Mouse (Mus musculus) intestine, embryonic 15.5 days (tissue): ENCODE results near the gene Dlgap1. TPM values are rescaled to one million over a fixed set of nuclear protein-coding genes. Genes with fewer than 3 reads are reported as not detected.
A peak's percentile ranks its signal among the peaks of the same experiment; 100 is the strongest.

ENCODE experiments used
- ATAC-seq: fragments of 200-750 bp; cut with Nextera tagmentation; 2 replicates; pipeline ENCODE4 v1.8.0; 2017; ENCODE audit warnings: moderate TSS enrichment, moderate library complexity
- H3K27ac ChIP-seq: fragments of 300-500 bp; sonication (generic); 2 replicates; pipeline ENCODE4 v1.5.1; 2015; ENCODE audit warnings: mild to moderate bottlenecking, inconsistent platforms
- H3K27me3 ChIP-seq: fragments of 300-500 bp; sonication (generic); replicated peaks from 2 replicates; pipeline ENCODE4 v1.6.1; 2015; ENCODE audit warnings: inconsistent platforms
- H3K36me3 ChIP-seq: fragments of 300-500 bp; sonication (generic); 2 replicates; pipeline ENCODE4 v1.6.1; 2015; ENCODE audit warnings: inconsistent platforms
- H3K4me1 ChIP-seq: fragments of 300-500 bp; sonication (generic); replicated peaks from 2 replicates; pipeline ENCODE4 v1.6.1; 2015; ENCODE audit warnings: inconsistent platforms
- H3K4me2 ChIP-seq: fragments of 300-500 bp; sonication (generic); replicated peaks from 2 replicates; pipeline ENCODE4 v1.6.1; 2015; ENCODE audit warnings: mild to moderate bottlenecking, inconsistent platforms
- H3K4me3 ChIP-seq: fragments of 300-500 bp; sonication (generic); replicated peaks from 2 replicates; pipeline ENCODE4 v1.5.1; 2015; ENCODE audit warnings: inconsistent platforms
- H3K9ac ChIP-seq: fragments of 300-500 bp; sonication (generic); 2 replicates; pipeline ENCODE4 v1.6.1; 2015; ENCODE audit warnings: inconsistent platforms
- H3K9me3 ChIP-seq: fragments of 300-500 bp; sonication (generic); 2 replicates; pipeline ENCODE4 v1.6.1; 2016; ENCODE audit warnings: inconsistent platforms
- WGBS: fragments of 180-500 bp; shearing (Covaris S2); methylation state at CpG from one replicate; pipeline ENCODE4 v1.1.7; 2015; 5-methylcytosine and 5-hydroxymethylcytosine counted together
- polyA plus RNA-seq: library from polyadenylated mRNA; unstranded; fragments of >200 nt; fragmentation: Nextera tagmentation; extraction: Ambion mirVana; gene quantifications from 2 replicates; pipeline ENCODE4 v1.2.1, GENCODE M21; 2015

Gene Dlgap1
- polyA plus RNA-seq, 1 experiment from 2014 or later, result 1.6 TPM

DNA sequence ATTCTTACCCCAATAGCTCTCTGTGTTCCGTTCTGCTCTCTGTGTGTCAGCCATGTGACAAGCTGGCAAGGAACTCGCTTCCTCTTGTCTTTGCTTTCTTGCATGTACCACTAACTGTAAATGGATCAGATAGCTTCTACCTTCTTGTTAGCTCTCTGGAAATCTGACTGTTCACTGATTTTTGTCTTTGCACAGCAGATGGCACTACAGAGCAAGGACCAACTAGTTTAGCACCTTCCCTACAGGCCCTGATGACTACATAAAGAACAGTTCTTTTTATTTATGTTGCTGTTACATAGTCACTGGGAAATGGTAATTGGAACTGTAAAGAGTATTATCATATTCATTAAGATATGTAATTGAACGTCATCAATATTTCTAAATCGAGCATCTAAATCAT is 408.1 kb downstream of the Dlgap1 start:
- Histone ChIP-seq H3K4me3 (no peak overlapping the region), H3K27me3 (no peaks in the 10 kb centered on the region), H3K4me2 (no peak overlapping the region), H3K4me1 (no peaks in the 10 kb centered on the region), H3K36me3 (no peaks in the 10 kb centered on the region), H3K27ac (no peak overlapping the region), H3K9me3 (no peaks in the 10 kb centered on the region), H3K9ac (no peak overlapping the region)
- 74% methylated on average over 4 of the region's 4 CpGs for WGBS
- no peak for ATAC-seq

DNA sequence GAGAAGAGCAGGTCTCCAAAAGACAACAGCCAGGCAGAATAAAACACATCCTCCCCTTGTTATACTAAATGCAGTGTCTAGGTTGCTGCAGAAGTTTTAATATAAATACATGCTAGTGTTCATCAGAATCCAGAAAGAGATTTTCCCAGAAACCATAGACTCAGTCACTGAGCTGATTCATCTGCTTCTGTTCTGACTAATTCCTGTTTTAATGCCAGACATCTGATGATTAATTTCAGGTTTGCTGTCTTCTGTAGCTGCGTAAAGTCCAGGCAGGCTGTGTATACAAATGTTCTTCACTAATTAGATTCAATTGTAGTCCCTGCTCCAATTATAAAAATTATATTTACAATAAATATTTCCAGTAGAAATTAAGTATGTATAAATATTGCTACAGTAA is 419.6 kb downstream of the Dlgap1 start:
- ATAC-seq, result no peak
- Histone ChIP-seq H3K9me3 (no peaks in the 10 kb centered on the region), H3K36me3 (no peaks in the 10 kb centered on the region), H3K27me3 (no peaks in the 10 kb centered on the region), H3K4me2 (no peak overlapping the region), H3K9ac (no peak overlapping the region), H3K27ac (no peak overlapping the region), H3K4me3 (no peak overlapping the region), H3K4me1 (no peaks in the 10 kb centered on the region)
- WGBS, result 51% methylated on average over 1 of the region's 1 CpGs

DNA sequence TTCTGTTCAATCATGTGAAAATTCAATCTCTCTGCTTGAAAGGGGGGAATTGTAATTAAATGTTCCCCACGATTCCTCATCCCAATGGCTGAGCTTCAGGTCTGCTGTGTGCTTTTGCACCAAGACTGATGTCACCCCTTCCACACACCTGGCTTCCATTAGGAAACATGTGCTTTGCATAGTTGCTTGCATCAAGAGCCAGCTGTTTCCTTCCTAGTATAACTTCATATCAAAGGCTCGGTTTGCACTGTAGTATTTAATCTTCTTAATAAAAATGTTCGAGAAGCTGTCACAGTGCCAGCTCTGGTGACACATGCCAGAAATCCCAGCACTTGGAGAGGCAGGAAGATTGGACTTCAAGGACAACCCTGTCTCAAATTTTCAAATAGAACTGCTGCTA is 428.3 kb downstream of the Dlgap1 start:
- 42% methylated on average over 3 of the region's 3 CpGs for WGBS
- Histone ChIP-seq H3K9ac (no peak overlapping the region), H3K27ac (no peak overlapping the region), H3K36me3 (no peaks in the 10 kb centered on the region), H3K27me3 (no peaks in the 10 kb centered on the region), H3K9me3 (no peaks in the 10 kb centered on the region), H3K4me3 (no peak overlapping the region), H3K4me2 (no peak overlapping the region), H3K4me1 (no peaks in the 10 kb centered on the region)
- ATAC-seq, result no peak

DNA sequence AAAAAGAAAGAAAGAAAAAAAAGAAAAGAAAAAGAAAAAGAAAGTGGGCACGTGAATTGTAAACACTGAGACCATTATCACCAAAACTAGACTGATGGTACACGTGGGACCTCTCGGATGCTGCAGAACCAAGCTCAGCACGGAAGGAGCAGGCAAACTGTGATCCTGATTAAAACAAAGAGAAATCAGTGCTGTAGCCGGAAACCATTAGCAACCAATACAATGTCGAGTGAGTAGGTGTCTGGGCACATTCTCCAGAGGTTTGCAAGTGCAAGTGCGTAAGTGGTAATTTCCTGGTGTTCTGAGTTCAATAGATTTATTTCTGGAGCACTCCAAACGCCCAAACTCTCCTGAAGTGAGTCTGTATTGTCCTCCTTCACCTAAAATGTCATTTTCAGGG is 428.8 kb downstream of the Dlgap1 start:
- Histone ChIP-seq H3K36me3 (no peaks in the 10 kb centered on the region), H3K4me1 (no peaks in the 10 kb centered on the region), H3K9ac (no peak overlapping the region), H3K4me2 (no peak overlapping the region), H3K4me3 (no peak overlapping the region), H3K27ac (no peak overlapping the region), H3K27me3 (no peaks in the 10 kb centered on the region), H3K9me3 (no peaks in the 10 kb centered on the region)
- 51% methylated on average over 8 of the region's 8 CpGs for WGBS
- no peak for ATAC-seq

- peak; percentile 95 for ATAC-seq
- H3K27me3 ChIP-seq, result no peaks in the 10 kb centered on the region
- WGBS, result 26% methylated on average over 2 of the region's 2 CpGs
These were observed 433.0 kb downstream of the Dlgap1 start for GRCm38 (mm10) chr17:70401909-70402308.

DNA sequence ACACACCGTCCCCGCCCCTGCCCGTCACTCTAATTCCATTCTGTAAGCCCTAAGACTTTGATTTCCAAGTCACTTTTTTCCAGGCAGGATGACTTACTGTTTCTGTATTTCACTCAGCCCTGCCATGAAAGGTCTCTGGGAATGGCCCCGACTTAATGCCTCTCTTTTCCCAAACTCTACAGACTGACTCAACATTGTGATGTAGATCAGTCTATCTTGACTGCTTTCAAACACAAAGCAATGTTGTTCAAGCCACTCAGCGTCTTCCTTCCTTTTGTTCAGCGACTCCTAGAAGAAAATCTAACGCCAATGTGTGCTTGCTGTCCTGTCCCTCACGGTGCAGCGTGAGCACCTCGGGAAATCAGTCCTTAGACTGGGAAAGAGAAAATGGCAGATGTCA is 434.9 kb downstream of the Dlgap1 start:
- no peaks in the 10 kb centered on the region for H3K36me3 ChIP-seq
- no peak overlapping the region for H3K4me2 ChIP-seq
- 60% methylated on average over 10 of the region's 10 CpGs for WGBS
- no peaks in the 10 kb centered on the region for H3K9me3 ChIP-seq
- H3K4me1 ChIP-seq, result no peaks in the 10 kb centered on the region
- no peaks in the 10 kb centered on the region for H3K27me3 ChIP-seq
- H3K9ac ChIP-seq, result no peak overlapping the region
- H3K27ac ChIP-seq, result no peak overlapping the region
- no peak for ATAC-seq
- no peak overlapping the region for H3K4me3 ChIP-seq

More at GRCm38 (mm10) chr17:70401909-70402308, 433.0 kb downstream of the Dlgap1 start:
- Histone ChIP-seq H3K27ac (no peak overlapping the region), H3K9ac (no peak overlapping the region), H3K4me1 (no peaks in the 10 kb centered on the region), H3K36me3 (no peaks in the 10 kb centered on the region), H3K9me3 (no peaks in the 10 kb centered on the region), H3K4me3 (no peak overlapping the region), H3K4me2 (no peak overlapping the region)

DNA sequence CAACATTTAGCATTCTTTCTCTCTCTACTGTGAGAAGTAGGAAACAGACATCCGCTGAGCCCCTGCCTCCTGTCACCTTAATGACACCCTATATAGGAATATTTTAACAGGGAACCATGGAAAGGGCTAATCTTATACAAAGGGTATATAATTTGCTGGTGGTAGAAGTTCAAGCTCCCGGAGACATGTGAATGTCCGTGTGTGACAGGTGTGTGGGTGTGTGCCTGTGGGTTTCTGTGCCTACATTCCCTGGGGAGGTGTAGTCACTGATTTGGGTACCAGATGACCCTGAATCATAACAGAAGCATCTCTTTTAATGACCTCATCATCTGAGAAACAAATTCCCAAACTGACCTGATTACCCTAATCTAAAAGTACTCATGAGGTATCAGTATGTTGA is 445.3 kb downstream of the Dlgap1 start:
- WGBS, result 91% methylated on average over 3 of the region's 3 CpGs
- no peaks in the 10 kb centered on the region for H3K4me1 ChIP-seq
- no peak overlapping the region for H3K4me2 ChIP-seq
- H3K9ac ChIP-seq, result no peak overlapping the region
- H3K27ac ChIP-seq, result no peak overlapping the region
- no peak overlapping the region for H3K4me3 ChIP-seq
- no peaks in the 10 kb centered on the region for H3K36me3 ChIP-seq
- no peaks in the 10 kb centered on the region for H3K9me3 ChIP-seq
- no peaks in the 10 kb centered on the region for H3K27me3 ChIP-seq
- ATAC-seq, result no peak

GRCm38 (mm10) chr17:70427866-70428265 is 459.0 kb downstream of the Dlgap1 start:
- H3K4me2 ChIP-seq, result no peak overlapping the region
- WGBS, result 79% methylated on average over 9 of the region's 9 CpGs
- no peak overlapping the region for H3K9ac ChIP-seq
- H3K36me3 ChIP-seq, result no peaks in the 10 kb centered on the region
- no peaks in the 10 kb centered on the region for H3K9me3 ChIP-seq
- ATAC-seq, result no peak
- H3K4me1 ChIP-seq, result no peaks in the 10 kb centered on the region
- no peak overlapping the region for H3K4me3 ChIP-seq
- H3K27me3 ChIP-seq, result no peaks in the 10 kb centered on the region
- no peak overlapping the region for H3K27ac ChIP-seq

DNA sequence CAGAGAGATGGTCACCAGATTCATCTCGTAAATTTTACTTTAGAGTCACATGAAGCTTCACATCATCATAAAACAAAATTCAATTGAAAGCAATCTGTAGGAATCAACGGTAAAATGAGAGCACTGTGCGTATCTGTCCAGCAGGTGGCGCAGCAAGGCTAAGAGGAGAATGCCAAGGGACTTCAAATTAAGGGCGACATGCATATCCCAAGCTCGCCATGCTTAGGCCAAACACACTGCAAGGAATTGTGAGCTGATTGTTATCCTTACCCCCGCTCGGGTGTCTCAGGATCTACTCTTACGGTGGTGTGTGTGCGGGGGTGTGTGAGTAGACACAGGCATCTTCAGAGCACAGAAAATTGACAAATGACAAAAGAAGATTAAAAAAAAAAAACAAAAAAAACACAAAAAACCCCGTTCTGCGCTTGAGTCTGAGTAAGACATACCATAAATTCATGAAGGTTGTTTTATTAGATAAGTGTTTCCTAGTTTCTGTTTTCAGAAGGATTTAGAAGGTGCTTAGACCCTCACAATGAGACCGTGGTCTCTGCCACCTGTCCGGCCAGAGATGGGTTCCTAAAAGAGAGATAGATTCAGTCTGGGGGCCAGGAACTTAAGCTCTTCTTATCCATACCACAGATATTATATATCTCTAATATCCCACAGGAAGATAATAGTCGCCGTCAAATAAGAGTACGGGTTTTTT is 461.0 kb downstream of the Dlgap1 start:
- Histone ChIP-seq H3K4me1 (no peaks in the 10 kb centered on the region), H3K4me3 (no peak overlapping the region), H3K9me3 (no peaks in the 10 kb centered on the region), H3K27me3 (no peaks in the 10 kb centered on the region), H3K36me3 (no peaks in the 10 kb centered on the region), H3K4me2 (0 out of 2 replicates have a peak overlapping the region, but pooled peaks have one; percentile 17), H3K9ac (no peak overlapping the region), H3K27ac (no peak overlapping the region)
- 15% methylated on average over 17 of the region's 17 CpGs for WGBS
- peak; percentile 56 for ATAC-seq

- H3K27ac ChIP-seq, result no peak overlapping the region
- no peaks in the 10 kb centered on the region for H3K9me3 ChIP-seq
- H3K27me3 ChIP-seq, result no peaks in the 10 kb centered on the region
- no peak overlapping the region for H3K4me2 ChIP-seq
- WGBS, result 20% methylated on average over 5 of the region's 5 CpGs
- H3K4me1 ChIP-seq, result no peaks in the 10 kb centered on the region
- H3K9ac ChIP-seq, result no peak overlapping the region
- no peaks in the 10 kb centered on the region for H3K36me3 ChIP-seq
- ATAC-seq, result no peak
- no peak overlapping the region for H3K4me3 ChIP-seq
These were observed 461.5 kb downstream of the Dlgap1 start for GRCm38 (mm10) chr17:70430452-70430787.

DNA sequence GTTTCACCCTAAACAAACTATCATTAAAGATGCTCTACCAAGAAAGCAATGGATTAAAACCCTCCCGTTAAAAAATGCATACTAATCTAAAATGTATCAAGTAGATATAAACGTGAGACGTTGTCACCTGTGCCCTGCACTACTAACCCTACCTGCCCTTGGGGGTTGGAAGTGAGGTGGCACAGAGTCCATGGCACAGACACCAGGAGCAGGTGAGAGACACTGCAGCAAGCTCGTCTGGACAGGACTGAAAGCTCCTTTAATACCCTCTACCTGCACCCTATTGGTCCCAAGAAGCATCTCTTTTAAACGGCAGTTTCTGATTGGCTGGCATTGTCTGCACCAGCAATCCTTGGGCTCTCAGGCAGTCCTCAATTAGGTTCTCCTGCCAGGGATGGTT is 464.0 kb downstream of the Dlgap1 start:
- H3K27ac ChIP-seq, result no peak overlapping the region
- ATAC-seq, result no peak
- WGBS, result 72% methylated on average over 5 of the region's 5 CpGs

DNA sequence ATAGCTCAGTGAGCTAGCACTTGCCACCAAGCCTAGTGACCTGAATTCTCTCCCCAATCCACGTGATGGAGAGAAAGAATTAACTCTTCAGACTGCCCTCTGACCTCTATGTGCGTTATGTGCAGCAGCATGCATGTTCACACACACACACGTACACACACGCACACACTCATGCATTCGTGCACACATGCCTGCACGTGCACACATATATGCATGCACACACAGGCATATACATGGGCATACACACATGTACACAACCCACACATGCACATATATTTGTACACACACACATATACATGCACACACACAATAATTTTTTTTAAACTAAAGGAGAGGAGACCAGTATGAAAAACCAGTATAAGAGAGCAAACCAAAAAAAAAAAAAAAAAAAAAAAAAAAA is 465.7 kb downstream of the Dlgap1 start:
- no peaks in the 10 kb centered on the region for H3K27me3 ChIP-seq
- WGBS, result 87% methylated on average over 6 of the region's 6 CpGs

More for the DNA sequence above, 464.0 kb downstream of the Dlgap1 start:
- Histone ChIP-seq H3K4me1 (no peaks in the 10 kb centered on the region), H3K4me3 (no peak overlapping the region), H3K27me3 (no peaks in the 10 kb centered on the region), H3K9me3 (no peaks in the 10 kb centered on the region), H3K9ac (no peak overlapping the region), H3K36me3 (no peaks in the 10 kb centered on the region), H3K4me2 (no peak overlapping the region)

DNA sequence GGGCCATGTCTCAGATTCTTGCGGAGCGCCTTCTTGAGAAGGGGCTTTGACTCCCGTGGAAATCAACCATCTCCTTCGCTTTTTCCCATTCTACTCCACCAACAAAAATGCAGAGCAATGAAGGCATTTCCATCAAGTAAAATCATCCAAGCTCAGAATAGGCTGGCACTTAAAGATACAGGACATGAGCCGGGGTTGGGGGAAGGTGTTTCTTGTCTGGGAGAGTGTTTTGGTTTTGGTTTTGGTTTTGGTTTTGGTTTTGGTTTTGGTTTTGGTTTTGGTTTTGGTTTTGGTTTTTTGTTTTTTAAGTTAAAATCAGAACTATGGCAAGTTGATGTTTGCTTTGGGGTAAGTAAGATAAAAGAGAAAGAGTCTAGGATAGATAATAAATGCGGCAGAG is 466.7 kb downstream of the Dlgap1 start:
- Histone ChIP-seq H3K27ac (no peak overlapping the region), H3K4me3 (no peak overlapping the region), H3K4me1 (no peaks in the 10 kb centered on the region), H3K27me3 (no peaks in the 10 kb centered on the region), H3K9me3 (no peaks in the 10 kb centered on the region), H3K4me2 (no peak overlapping the region), H3K9ac (no peak overlapping the region), H3K36me3 (no peaks in the 10 kb centered on the region)
- no peak for ATAC-seq
- 80% methylated on average over 6 of the region's 6 CpGs for WGBS

More for the DNA sequence above, 465.7 kb downstream of the Dlgap1 start:
- Histone ChIP-seq H3K4me3 (no peak overlapping the region), H3K4me2 (no peak overlapping the region), H3K27ac (no peak overlapping the region), H3K9ac (no peak overlapping the region), H3K9me3 (no peaks in the 10 kb centered on the region), H3K4me1 (no peaks in the 10 kb centered on the region), H3K36me3 (no peaks in the 10 kb centered on the region)
- ATAC-seq, result no peak
